10 mouse cellular contexts compared by ENCODE assay signal in genomic region chr5:146584156-146584477, GRCm38 (mm10). TPM values are rescaled to one million over a fixed set of nuclear protein-coding genes. Genes with fewer than 3 reads are reported as not detected.
DNase-seq lines count a peak whose midpoint lies in the region; ATAC-seq lines count a peak whose summit lies in the region.
"Had no signal": no experiment of that assay in that cellular context is flagged by ENCODE, and none has a peak within 500 bp of the region (broad histone marks: within the 10 kb centered on the region; RNA-seq: fewer than 3 reads in every experiment).

No protein-coding gene starts in this region.

- no peak for ATAC-seq in kidney, embryonic 16.5 days (ENCODE audit: low FRiP score, low TSS enrichment)
- ATAC-seq in embryonic facial prominence, embryonic 13.5 days (ENCODE audit: insufficient number of reproducible peaks, insufficient read depth, low FRiP score, low TSS enrichment, low read depth): no peak
- no peak for ATAC-seq in intestine, embryonic 14.5 days (replicated peaks; ENCODE audit: low FRiP score, low TSS enrichment, low read depth)
- ATAC-seq in neural tube, embryonic 11.5 days (ENCODE audit: insufficient read depth, low FRiP score, low TSS enrichment): no peak

- H3K27me3 ChIP-seq in kidney, embryonic 16.5 days (ENCODE audit: insufficient read depth, low read length): peaks cover 22% of the 10 kb centered on the region
- peaks cover 49% of the 10 kb centered on the region for H3K27me3 ChIP-seq in embryonic facial prominence, embryonic 13.5 days
- peaks cover 44% of the 10 kb centered on the region for H3K27me3 ChIP-seq in intestine, embryonic 14.5 days (replicated peaks; ENCODE audit: control insufficient read depth, insufficient read depth, low read length)
- H3K27me3 ChIP-seq in neural tube, embryonic 11.5 days (ENCODE audit: control insufficient read depth, insufficient read depth, low read length): peaks cover 52% of the 10 kb centered on the region

- peaks cover 9% of the 10 kb centered on the region for H3K4me1 ChIP-seq in kidney, embryonic 16.5 days (ENCODE audit: insufficient read depth, low read length)
- H3K4me1 ChIP-seq in embryonic facial prominence, embryonic 13.5 days: peaks cover 12% of the 10 kb centered on the region
- H3K4me1 ChIP-seq in intestine, embryonic 14.5 days (replicated peaks; ENCODE audit: control insufficient read depth, insufficient read depth, low read length): peaks cover 3% of the 10 kb centered on the region; the same call in 1 of the 2 replicates
- no peaks in the 10 kb centered on the region; the same call in 1 of the 2 replicates for H3K4me1 ChIP-seq in neural tube, embryonic 11.5 days (ENCODE audit: control insufficient read depth, insufficient read depth, low read length)

- H3K4me3 ChIP-seq in kidney, embryonic 16.5 days (ENCODE audit: low read length): peak overlapping the region; percentile 61
- H3K4me3 ChIP-seq in embryonic facial prominence, embryonic 13.5 days: peak overlapping the region; percentile 53
- peak overlapping the region; percentile 47 for H3K4me3 ChIP-seq in intestine, embryonic 14.5 days (ENCODE audit: low read depth, low read length)
- H3K4me3 ChIP-seq in neural tube, embryonic 11.5 days (ENCODE audit: low read depth, low read length): peak overlapping the region; percentile 43

- no peak overlapping the region for H3K27ac ChIP-seq in kidney, embryonic 16.5 days (ENCODE audit: low read length)
- H3K27ac ChIP-seq in embryonic facial prominence, embryonic 13.5 days: no peak overlapping the region
- H3K27ac ChIP-seq in intestine, embryonic 14.5 days (ENCODE audit: low read depth): no peak overlapping the region
- no peak overlapping the region for H3K27ac ChIP-seq in neural tube, embryonic 11.5 days (ENCODE audit: low read depth, low read length)
- H3K27ac ChIP-seq: macrophage had no signal

- H3K9ac ChIP-seq in kidney, embryonic 16.5 days (replicated peaks; ENCODE audit: low read length): no peak overlapping the region
- H3K9ac ChIP-seq in embryonic facial prominence, embryonic 13.5 days: peak overlapping the region; percentile 54
- H3K9ac ChIP-seq in intestine, embryonic 14.5 days (ENCODE audit: low read length): no peak overlapping the region
- H3K9ac ChIP-seq in neural tube, embryonic 11.5 days (ENCODE audit: low read length): no peak overlapping the region

- peak overlapping the region; percentile 99 for H3K4me2 ChIP-seq in kidney, embryonic 16.5 days (replicated peaks; ENCODE audit: low read depth, low read length)
- H3K4me2 ChIP-seq in embryonic facial prominence, embryonic 13.5 days: peak overlapping the region; percentile 95
- peak overlapping the region; percentile 97 for H3K4me2 ChIP-seq in intestine, embryonic 14.5 days (ENCODE audit: low read length)
- peak overlapping the region; percentile 72 for H3K4me2 ChIP-seq in neural tube, embryonic 11.5 days (ENCODE audit: low read depth)

- 5% methylated on average over 10 of the region's 10 CpGs for WGBS in kidney, embryonic 16.5 days
- WGBS in embryonic facial prominence, embryonic 13.5 days: 9% methylated on average over 10 of the region's 10 CpGs
- 7% methylated on average over 10 of the region's 10 CpGs for whole genome bisulfite sequencing in intestine, embryonic 14.5 days
- WGBS in neural tube, embryonic 11.5 days: 17% methylated on average over 10 of the region's 10 CpGs

- no peaks in the 10 kb centered on the region for H3K9me3 ChIP-seq in kidney, embryonic 16.5 days (ENCODE audit: low read length)
- no peaks in the 10 kb centered on the region for H3K9me3 ChIP-seq in embryonic facial prominence, embryonic 13.5 days
- no peaks in the 10 kb centered on the region for H3K9me3 ChIP-seq in intestine, embryonic 14.5 days (ENCODE audit: control insufficient read depth, low read length)
- no peaks in the 10 kb centered on the region for H3K9me3 ChIP-seq in neural tube, embryonic 11.5 days (ENCODE audit: control insufficient read depth, low read length)

- DNase-seq in kidney, adult 18-20 months: no peak
- DNase-seq in intestine, embryonic 14.5 days (ENCODE audit: low spot score): no peak
- no peak for DNase-seq in neural tube, embryonic 11.5 days (ENCODE audit: low spot score)
- DNase-seq in embryo, embryonic 10.5 days (ENCODE audit: low spot score): no peak
- DNase-seq in thymus, postnatal 0 days (ENCODE audit: low spot score): no peak
- DNase-seq in cerebellum, postnatal 4 days (ENCODE audit: low spot score in 2 of 2): no peak
- DNase-seq: thymus, postnatal 25 days had no signal

- H3K36me3 ChIP-seq in kidney, embryonic 16.5 days (ENCODE audit: insufficient read depth, low read length): no peaks in the 10 kb centered on the region
- no peaks in the 10 kb centered on the region for H3K36me3 ChIP-seq in embryonic facial prominence, embryonic 13.5 days
- H3K36me3 ChIP-seq in intestine, embryonic 14.5 days (ENCODE audit: control insufficient read depth, insufficient read depth, low read length): no peaks in the 10 kb centered on the region
- no peaks in the 10 kb centered on the region for H3K36me3 ChIP-seq in neural tube, embryonic 11.5 days (ENCODE audit: control insufficient read depth, insufficient read depth, low read length)

RNA-seq across cellular contexts. Expression of gene Gpr12, which starts 0.9 kb away (rescaled TPM):
- 0.76 and 1.1 TPM in 2 replicates for polyA plus RNA-seq in kidney, embryonic 16.5 days (2015; fragmentation: Nextera tagmentation; extraction: Ambion mirVana)
- 0.10 and 0.78 TPM in 2 replicates for polyA plus RNA-seq in embryonic facial prominence, embryonic 13.5 days (2015; fragmentation: Nextera tagmentation; extraction: Ambion mirVana)
- polyA plus RNA-seq in intestine, embryonic 14.5 days (2014; fragmentation: Nextera tagmentation; extraction: Ambion mirVana): 0.62 TPM in 1 of 2 replicates, not detected in the other
- 1.2 and 1.7 TPM in 2 replicates for polyA plus RNA-seq in neural tube, embryonic 11.5 days (2014; fragmentation: Nextera tagmentation; extraction: Ambion mirVana)
- 0.26 TPM in 1 of 2 replicates, not detected in the other for polyA plus RNA-seq in thymus, postnatal 0 days (2015; fragmentation: Nextera tagmentation; extraction: Ambion mirVana)
- polyA plus RNA-seq: macrophage had no signal

RNA-seq across cellular contexts. Expression of gene Gm3415, which starts 28.2 kb away (rescaled TPM):
- not detected in 2 replicates for polyA plus RNA-seq in kidney, embryonic 16.5 days (2015; fragmentation: Nextera tagmentation; extraction: Ambion mirVana)
- not detected in 2 replicates for polyA plus RNA-seq in embryonic facial prominence, embryonic 13.5 days (2015; fragmentation: Nextera tagmentation; extraction: Ambion mirVana)
- not detected in 2 replicates for polyA plus RNA-seq in intestine, embryonic 14.5 days (2014; fragmentation: Nextera tagmentation; extraction: Ambion mirVana)
- not detected in 2 replicates for polyA plus RNA-seq in neural tube, embryonic 11.5 days (2014; fragmentation: Nextera tagmentation; extraction: Ambion mirVana)
- not detected in 2 replicates for polyA plus RNA-seq in thymus, postnatal 0 days (2015; fragmentation: Nextera tagmentation; extraction: Ambion mirVana)
- polyA plus RNA-seq: macrophage had no signal

RNA-seq across cellular contexts. Expression of gene Gm3409, which starts 46.7 kb away (rescaled TPM):
- polyA plus RNA-seq in kidney, embryonic 16.5 days (2015; fragmentation: Nextera tagmentation; extraction: Ambion mirVana): not detected in 2 replicates
- polyA plus RNA-seq in embryonic facial prominence, embryonic 13.5 days (2015; fragmentation: Nextera tagmentation; extraction: Ambion mirVana): not detected in 2 replicates
- polyA plus RNA-seq in intestine, embryonic 14.5 days (2014; fragmentation: Nextera tagmentation; extraction: Ambion mirVana): not detected in 2 replicates
- not detected in 2 replicates for polyA plus RNA-seq in neural tube, embryonic 11.5 days (2014; fragmentation: Nextera tagmentation; extraction: Ambion mirVana)
- 0.13 TPM in 1 of 2 replicates, not detected in the other for polyA plus RNA-seq in thymus, postnatal 0 days (2015; fragmentation: Nextera tagmentation; extraction: Ambion mirVana)
- polyA plus RNA-seq: macrophage had no signal

RNA-seq across cellular contexts. Expression of gene Gm3404, which starts 58.5 kb away (rescaled TPM):
- polyA plus RNA-seq in kidney, embryonic 16.5 days (2015; fragmentation: Nextera tagmentation; extraction: Ambion mirVana): not detected in 2 replicates
- polyA plus RNA-seq in embryonic facial prominence, embryonic 13.5 days (2015; fragmentation: Nextera tagmentation; extraction: Ambion mirVana): not detected in 2 replicates
- polyA plus RNA-seq in intestine, embryonic 14.5 days (2014; fragmentation: Nextera tagmentation; extraction: Ambion mirVana): not detected in 2 replicates
- not detected in 2 replicates for polyA plus RNA-seq in neural tube, embryonic 11.5 days (2014; fragmentation: Nextera tagmentation; extraction: Ambion mirVana)
- polyA plus RNA-seq in thymus, postnatal 0 days (2015; fragmentation: Nextera tagmentation; extraction: Ambion mirVana): not detected in 2 replicates
- polyA plus RNA-seq: macrophage had no signal
